Mouse (Mus musculus) kidney, postnatal 0 days (tissue): Measurements from ENCODE around the gene Cabp2. TPM values are rescaled to one million over a fixed set of nuclear protein-coding genes. Genes with fewer than 3 reads are reported as not detected.
A peak's percentile ranks its signal among the peaks of the same experiment; 100 is the strongest.

Experiments
- ATAC-seq: fragments of 200-750 bp; cut with Nextera tagmentation; replicated peaks from 2 replicates; pipeline ENCODE4 v1.8.0; 2017; ENCODE audit warnings: low read depth, moderate number of reproducible peaks, moderate TSS enrichment, moderate library complexity; ENCODE audit not compliant: low FRiP score
- DNase-seq: peaks from one replicate; pipeline ENCODE4 v3.0.0-alpha.2; 2016; ENCODE audit warnings: low spot score
- H3K27ac ChIP-seq: fragments of 300-500 bp; sonication (generic); 2 replicates; pipeline ENCODE4 v1.5.1; 2014; ENCODE audit warnings: mild to moderate bottlenecking
- H3K27me3 ChIP-seq: fragments of 300-500 bp; sonication (generic); 2 replicates; pipeline ENCODE4 v1.6.1; 2014; ENCODE audit warnings: low read length, mixed read lengths; ENCODE audit not compliant: insufficient read depth
- H3K36me3 ChIP-seq: fragments of 300-500 bp; sonication (generic); 2 replicates; pipeline ENCODE4 v1.6.1; 2014; ENCODE audit warnings: low read length, mixed read lengths; ENCODE audit not compliant: insufficient read depth
- H3K4me1 ChIP-seq: fragments of 300-500 bp; sonication (generic); replicated peaks from 2 replicates; pipeline ENCODE4 v1.6.1; 2014; ENCODE audit warnings: antibody characterized with exemption, low read length, mixed read lengths; ENCODE audit not compliant: insufficient read depth
- H3K4me2 ChIP-seq: fragments of 300-500 bp; sonication (generic); 2 replicates; pipeline ENCODE4 v1.6.1; 2014; ENCODE audit warnings: mild to moderate bottlenecking, low read length, moderate library complexity, mixed read lengths
- H3K4me3 ChIP-seq: fragments of 300-500 bp; sonication (generic); replicated peaks from 2 replicates; pipeline ENCODE4 v1.5.1; 2014; ENCODE audit warnings: low read depth, low read length
- H3K9ac ChIP-seq: fragments of 300-500 bp; sonication (generic); 2 replicates; pipeline ENCODE4 v1.6.1; 2014; ENCODE audit warnings: low read depth, low read length
- H3K9me3 ChIP-seq: fragments of 300-500 bp; sonication (generic); replicated peaks from 2 replicates; pipeline ENCODE4 v1.6.1; 2016; ENCODE audit warnings: low read length, inconsistent platforms, mixed read lengths
- CTCF ChIP-seq: IDR thresholded peaks from 2 replicates; pipeline ENCODE4 v1.5.1; 2016; ENCODE audit warnings: antibody characterized with exemption, low read depth, mild to moderate bottlenecking, moderate library complexity
- WGBS: fragments of 180-500 bp; shearing (Covaris S2); extraction: QIAGEN DNeasy Blood & Tissue Kit; methylation state at CpG from one replicate; pipeline ENCODE4 v1.1.7; 2014; 5-methylcytosine and 5-hydroxymethylcytosine counted together
- polyA plus RNA-seq: library from polyadenylated mRNA; unstranded; fragments of >200 nt; fragmentation: Nextera tagmentation; extraction: Ambion mirVana; gene quantifications from 2 replicates; pipeline ENCODE4 v1.2.1, GENCODE M21; 2015

The Cabp2 gene
- polyA plus RNA-seq, 1 experiment from 2014 or later = 2.4 TPM

DNA sequence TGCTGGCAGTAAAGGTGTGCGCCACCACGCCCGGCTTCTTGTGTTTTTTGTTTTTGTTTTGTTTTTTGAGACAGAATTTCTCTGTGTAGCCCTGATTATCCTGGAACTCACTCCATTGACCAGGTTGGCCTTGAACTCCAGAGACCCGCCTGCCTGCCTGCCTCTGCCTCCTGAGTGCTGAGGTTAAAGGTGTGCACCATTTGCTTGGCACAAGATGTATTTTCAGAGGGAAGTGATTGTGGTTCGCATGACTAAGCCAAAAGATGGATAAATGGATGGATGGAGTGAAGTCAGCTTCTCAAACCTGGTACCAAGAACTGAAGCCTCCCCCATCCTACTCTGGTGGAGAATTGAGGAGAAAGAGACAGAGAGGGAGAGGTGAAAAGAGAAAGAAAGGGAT lies 26.8 kb upstream of the Cabp2 start:
- ATAC-seq = no peak
- H3K4me2 ChIP-seq = no peak overlapping the region
- 89% methylated on average over 5 of the region's 5 CpGs for WGBS

GRCm38 (mm10) chr19:4055216-4055946 lies 26.0 kb upstream of the Cabp2 start:
- H3K4me2 ChIP-seq = no peak overlapping the region
- no peaks in the 10 kb centered on the region for H3K36me3 ChIP-seq
- H3K4me1 ChIP-seq = peaks cover 4% of the 10 kb centered on the region; the same call in 1 of the 2 replicates
- DNase-seq = no peak
- no peak for TF ChIP-seq CTCF
- WGBS = 63% methylated on average over 8 of the region's 8 CpGs
- no peaks in the 10 kb centered on the region for H3K9me3 ChIP-seq
- ATAC-seq = no peak
- H3K27me3 ChIP-seq = no peaks in the 10 kb centered on the region
- H3K9ac ChIP-seq = no peak overlapping the region
- H3K27ac ChIP-seq = no peak overlapping the region
- no peak overlapping the region for H3K4me3 ChIP-seq

More for the DNA sequence above, 26.8 kb upstream of the Cabp2 start:
- H3K36me3 ChIP-seq = no peaks in the 10 kb centered on the region
- H3K4me3 ChIP-seq = no peak overlapping the region
- no peak overlapping the region for H3K27ac ChIP-seq
- DNase-seq = no peak
- H3K9ac ChIP-seq = no peak overlapping the region
- no peak for TF ChIP-seq CTCF
- no peaks in the 10 kb centered on the region for H3K27me3 ChIP-seq
- H3K9me3 ChIP-seq = no peaks in the 10 kb centered on the region
- H3K4me1 ChIP-seq = peaks cover 4% of the 10 kb centered on the region; the same call in 1 of the 2 replicates

GRCm38 (mm10) chr19:4055947-4056693 lies 25.3 kb upstream of the Cabp2 start:
- H3K27ac ChIP-seq = no peak overlapping the region
- H3K9ac ChIP-seq = no peak overlapping the region
- no peaks in the 10 kb centered on the region for H3K27me3 ChIP-seq
- no peaks in the 10 kb centered on the region for H3K36me3 ChIP-seq
- ATAC-seq (peak; percentile 40), DNase-seq (peak; percentile 31)
- peaks cover 4% of the 10 kb centered on the region; the same call in 1 of the 2 replicates for H3K4me1 ChIP-seq
- no peak overlapping the region for H3K4me2 ChIP-seq
- no peak for TF ChIP-seq CTCF
- H3K9me3 ChIP-seq = no peaks in the 10 kb centered on the region
- no peak overlapping the region for H3K4me3 ChIP-seq
- WGBS = 53% methylated on average over 15 of the region's 15 CpGs

DNA sequence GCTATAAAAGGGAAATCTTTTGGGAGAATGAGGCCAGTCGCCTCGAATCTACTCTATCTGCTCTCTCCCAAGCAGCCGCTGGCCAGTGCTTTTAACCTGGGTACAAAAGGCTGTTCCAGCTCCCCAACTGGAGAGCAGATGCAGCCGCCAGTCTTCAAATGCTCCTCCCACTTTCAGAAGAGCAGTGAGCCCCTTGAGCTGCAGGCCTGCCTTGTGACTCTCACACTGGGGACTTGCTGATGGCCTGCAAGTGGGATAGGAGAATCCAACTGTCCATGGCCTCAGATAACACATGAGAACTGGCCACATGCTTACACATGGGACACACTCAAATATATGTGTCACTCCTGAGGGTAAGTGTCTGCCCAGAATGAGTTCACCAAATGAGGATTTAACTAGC lies 24.7 kb upstream of the Cabp2 start:
- WGBS = 42% methylated on average over 4 of the region's 4 CpGs
- TF ChIP-seq CTCF = no peak
- no peaks in the 10 kb centered on the region for H3K9me3 ChIP-seq
- H3K27ac ChIP-seq = no peak overlapping the region
- no peaks in the 10 kb centered on the region for H3K27me3 ChIP-seq
- no peak overlapping the region for H3K9ac ChIP-seq
- H3K4me3 ChIP-seq = no peak overlapping the region
- no peaks in the 10 kb centered on the region for H3K36me3 ChIP-seq
- no peak for ATAC-seq
- no peak overlapping the region for H3K4me2 ChIP-seq
- DNase-seq = no peak
- H3K4me1 ChIP-seq = peaks cover 4% of the 10 kb centered on the region; the same call in 1 of the 2 replicates

- 80% methylated on average over 13 of the region's 13 CpGs for WGBS
- ATAC-seq = no peak
- Histone ChIP-seq H3K9me3 (no peaks in the 10 kb centered on the region), H3K4me3 (no peak overlapping the region), H3K36me3 (no peaks in the 10 kb centered on the region), H3K27me3 (no peaks in the 10 kb centered on the region), H3K4me2 (no peak overlapping the region), H3K9ac (no peak overlapping the region), H3K27ac (no peak overlapping the region), H3K4me1 (peaks cover 4% of the 10 kb centered on the region; the same call in 1 of the 2 replicates)
- TF ChIP-seq CTCF = no peak
- DNase-seq = no peak
These were observed 24.0 kb upstream of the Cabp2 start for GRCm38 (mm10) chr19:4057389-4057788.

GRCm38 (mm10) chr19:4057962-4058361 lies 23.4 kb upstream of the Cabp2 start:
- no peak overlapping the region for H3K4me2 ChIP-seq

More at GRCm38 (mm10) chr19:4057962-4058361, 23.4 kb upstream of the Cabp2 start:
- 96% methylated on average over 7 of the region's 7 CpGs for WGBS
- Histone ChIP-seq H3K27me3 (no peaks in the 10 kb centered on the region), H3K36me3 (no peaks in the 10 kb centered on the region), H3K9ac (no peak overlapping the region), H3K9me3 (no peaks in the 10 kb centered on the region), H3K4me3 (no peak overlapping the region), H3K27ac (no peak overlapping the region), H3K4me1 (peaks cover 4% of the 10 kb centered on the region; the same call in 1 of the 2 replicates)
- ATAC-seq (no peak), DNase-seq (no peak)
- no peak for TF ChIP-seq CTCF
